Mouse (Mus musculus): ENCODE results near the gene Gm12169.

GRCm38 (mm10) chr11:46530149-46530548 lies 6.1 kb downstream of the Gm12169 start:
- TF ChIP-seq CTCF (IDR thresholded peaks at IDR 0.05; ENCODE audit: low read depth, low read length) (no peak), POLR2A (IDR thresholded peaks at IDR 0.05; ENCODE audit: borderline replicate concordance, low read depth, low read length) (no peak)

All from bone marrow macrophage, adult 2 months (primary cell).